Mouse (Mus musculus) thymus, adult 2 months (tissue): ENCODE measurements around the gene Mrps24.

Source experiments
- CTCF ChIP-seq: fragments of 200-500 bp; IDR thresholded peaks from 2 replicates; pipeline ENCODE4 v1.5.1; 2012; ENCODE audit warnings: mild to moderate bottlenecking, control low read depth, low read length, moderate library complexity, borderline replicate concordance; ENCODE audit not compliant: control insufficient read depth, poor library complexity, insufficient read depth; ENCODE audit errors: extremely low read depth
- POLR2A ChIP-seq: fragments of 200-500 bp; IDR thresholded peaks from 2 replicates; pipeline ENCODE4 v1.6.1; 2012; ENCODE audit warnings: mild to moderate bottlenecking, low read length, control low read depth, moderate library complexity; ENCODE audit not compliant: control insufficient read depth, poor library complexity, insufficient read depth; ENCODE audit errors: extremely low read depth

DNA sequence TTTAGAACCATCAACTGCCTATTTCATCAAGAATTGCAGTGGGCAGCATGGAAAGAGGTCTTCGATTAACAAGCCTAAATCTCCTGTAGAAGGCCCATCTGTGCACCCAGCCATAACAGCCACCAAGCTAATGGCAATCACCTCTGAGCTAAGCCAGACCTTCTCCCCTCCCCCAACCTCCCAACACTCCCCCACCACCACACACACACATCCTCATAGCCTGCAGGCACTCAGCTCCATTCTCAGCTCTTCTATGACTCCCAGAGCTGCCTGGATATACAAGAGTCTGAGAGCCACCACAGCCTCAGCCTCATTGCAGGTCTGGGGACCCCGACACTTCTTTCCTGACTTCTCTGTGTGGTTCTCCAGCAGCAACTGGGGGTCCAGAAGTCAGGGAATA lies 38.3 kb upstream of the Mrps24 start:
- TF ChIP-seq CTCF (no peak), POLR2A (no peak)
